Mouse (Mus musculus): ENCODE data around the gene Crabp1. TPM values are rescaled to one million over a fixed set of nuclear protein-coding genes. Genes with fewer than 3 reads are reported as not detected.
A peak's percentile ranks its signal among the peaks of the same experiment; 100 is the strongest.

The Crabp1 gene
- polyA plus RNA-seq, 1 experiment from 2014 or later = 1,232 TPM

- H3K4me2 ChIP-seq (replicated peaks; ENCODE audit: low read depth, low read length) = no peak overlapping the region; the same call in 1 of the 2 replicates
- no peak overlapping the region for H3K9ac ChIP-seq (ENCODE audit: low read depth, low read length)
- WGBS = 27% methylated on average over 11 of the region's 11 CpGs
- ATAC-seq (ENCODE audit: low FRiP score) (peak; percentile 53; the same call in 1 of the 2 replicates), DNase-seq (ENCODE audit: low spot score) (no peak)
- H3K4me3 ChIP-seq (ENCODE audit: low read depth, low read length) = no peak overlapping the region
- H3K27me3 ChIP-seq (ENCODE audit: control insufficient read depth, insufficient read depth, low read length) = no peaks in the 10 kb centered on the region; the same call in 1 of the 2 replicates
- peak overlapping the region; percentile 70 for H3K27ac ChIP-seq (ENCODE audit: low read depth, low read length)
- H3K9me3 ChIP-seq (ENCODE audit: control insufficient read depth, low read length) = no peaks in the 10 kb centered on the region
- peaks cover 11% of the 10 kb centered on the region for H3K4me1 ChIP-seq (replicated peaks; ENCODE audit: control insufficient read depth, insufficient read depth, low read length)
- no peaks in the 10 kb centered on the region for H3K36me3 ChIP-seq (ENCODE audit: control insufficient read depth, insufficient read depth, low read length)
Measured at GRCm38 (mm10) chr9:54752944-54753295, 11.6 kb upstream of the Crabp1 start.

- Histone ChIP-seq H3K4me3 (ENCODE audit: low read depth, low read length) (no peak overlapping the region), H3K36me3 (ENCODE audit: control insufficient read depth, insufficient read depth, low read length) (no peaks in the 10 kb centered on the region), H3K9me3 (ENCODE audit: control insufficient read depth, low read length) (no peaks in the 10 kb centered on the region), H3K4me1 (replicated peaks; ENCODE audit: control insufficient read depth, insufficient read depth, low read length) (peaks cover 10% of the 10 kb centered on the region), H3K9ac (ENCODE audit: low read depth, low read length) (no peak overlapping the region), H3K4me2 (replicated peaks; ENCODE audit: low read depth, low read length) (no peak overlapping the region), H3K27me3 (ENCODE audit: control insufficient read depth, insufficient read depth, low read length) (peaks cover 8% of the 10 kb centered on the region), H3K27ac (ENCODE audit: low read depth, low read length) (no peak overlapping the region)
- 10% methylated on average over 6 of the region's 6 CpGs for WGBS
- peak; percentile 45; the same call in 1 of the 2 replicates for ATAC-seq (ENCODE audit: low FRiP score)
- peak; percentile 45 for DNase-seq (ENCODE audit: low spot score)
Measured at GRCm38 (mm10) chr9:54759592-54759991, 5.0 kb upstream of the Crabp1 start.

GRCm38 (mm10) chr9:54764091-54764490 lies 457 bp upstream of the Crabp1 start:
- Histone ChIP-seq H3K9ac (ENCODE audit: low read depth, low read length) (no peak overlapping the region), H3K4me3 (ENCODE audit: low read depth, low read length) (peak overlapping the region; percentile 43; the same call in 1 of the 2 replicates), H3K4me1 (replicated peaks; ENCODE audit: control insufficient read depth, insufficient read depth, low read length) (peaks cover 17% of the 10 kb centered on the region), H3K4me2 (replicated peaks; ENCODE audit: low read depth, low read length) (peak overlapping the region; percentile 55), H3K36me3 (ENCODE audit: control insufficient read depth, insufficient read depth, low read length) (no peaks in the 10 kb centered on the region), H3K9me3 (ENCODE audit: control insufficient read depth, low read length) (no peaks in the 10 kb centered on the region), H3K27ac (ENCODE audit: low read depth, low read length) (no peak overlapping the region), H3K27me3 (ENCODE audit: control insufficient read depth, insufficient read depth, low read length) (peaks cover 20% of the 10 kb centered on the region)
- ATAC-seq (ENCODE audit: low FRiP score) = no peak
- 18% methylated on average over 12 of the region's 12 CpGs for WGBS
- DNase-seq (ENCODE audit: low spot score) = no peak

- H3K9ac ChIP-seq (ENCODE audit: low read depth, low read length) = peak overlapping the region; percentile 61
- peak overlapping the region; percentile 55 for H3K4me2 ChIP-seq (replicated peaks; ENCODE audit: low read depth, low read length)
- WGBS = under 1% methylated on average over 39 of the region's 41 CpGs
- H3K36me3 ChIP-seq (ENCODE audit: control insufficient read depth, insufficient read depth, low read length) = no peaks in the 10 kb centered on the region
- peak overlapping the region; percentile 43 for H3K4me3 ChIP-seq (ENCODE audit: low read depth, low read length)
- peaks cover 11% of the 10 kb centered on the region for H3K4me1 ChIP-seq (replicated peaks; ENCODE audit: control insufficient read depth, insufficient read depth, low read length)
- H3K9me3 ChIP-seq (ENCODE audit: control insufficient read depth, low read length) = no peaks in the 10 kb centered on the region
- H3K27me3 ChIP-seq (ENCODE audit: control insufficient read depth, insufficient read depth, low read length) = peaks cover 20% of the 10 kb centered on the region
- no peak overlapping the region for H3K27ac ChIP-seq (ENCODE audit: low read depth, low read length)
- ATAC-seq (ENCODE audit: low FRiP score) (peak; percentile 34; the same call in 1 of the 2 replicates), DNase-seq (ENCODE audit: low spot score) (peak; percentile 71)
Measured at GRCm38 (mm10) chr9:54765336-54766085, 963 bp downstream of the Crabp1 start.

- H3K27me3 ChIP-seq (ENCODE audit: control insufficient read depth, insufficient read depth, low read length) = peaks cover 7% of the 10 kb centered on the region
- no peaks in the 10 kb centered on the region for H3K9me3 ChIP-seq (ENCODE audit: control insufficient read depth, low read length)
- H3K4me1 ChIP-seq (replicated peaks; ENCODE audit: control insufficient read depth, insufficient read depth, low read length) = peaks cover 4% of the 10 kb centered on the region; the same call in 1 of the 2 replicates
- no peaks in the 10 kb centered on the region for H3K36me3 ChIP-seq (ENCODE audit: control insufficient read depth, insufficient read depth, low read length)
- no peak overlapping the region for H3K27ac ChIP-seq (ENCODE audit: low read depth, low read length)
- 62% methylated on average over 11 of the region's 11 CpGs for WGBS
- ATAC-seq (ENCODE audit: low FRiP score) = no peak
- H3K4me2 ChIP-seq (replicated peaks; ENCODE audit: low read depth, low read length) = no peak overlapping the region
- H3K4me3 ChIP-seq (ENCODE audit: low read depth, low read length) = no peak overlapping the region
- no peak overlapping the region for H3K9ac ChIP-seq (ENCODE audit: low read depth, low read length)
- DNase-seq (ENCODE audit: low spot score) = no peak
Measured at GRCm38 (mm10) chr9:54770140-54770780, 5.7 kb downstream of the Crabp1 start.

GRCm38 (mm10) chr9:54776451-54776982 lies 12.0 kb downstream of the Crabp1 start:
- Histone ChIP-seq H3K9ac (ENCODE audit: low read depth, low read length) (no peak overlapping the region), H3K4me3 (ENCODE audit: low read depth, low read length) (no peak overlapping the region), H3K27ac (ENCODE audit: low read depth, low read length) (no peak overlapping the region), H3K4me1 (replicated peaks; ENCODE audit: control insufficient read depth, insufficient read depth, low read length) (no peaks in the 10 kb centered on the region), H3K27me3 (ENCODE audit: control insufficient read depth, insufficient read depth, low read length) (no peaks in the 10 kb centered on the region), H3K4me2 (replicated peaks; ENCODE audit: low read depth, low read length) (no peak overlapping the region), H3K36me3 (ENCODE audit: control insufficient read depth, insufficient read depth, low read length) (no peaks in the 10 kb centered on the region), H3K9me3 (ENCODE audit: control insufficient read depth, low read length) (no peaks in the 10 kb centered on the region)
- DNase-seq (ENCODE audit: low spot score) = no peak
- no peak for ATAC-seq (ENCODE audit: low FRiP score)
- 93% methylated on average over 13 of the region's 13 CpGs for WGBS

GRCm38 (mm10) chr9:54779280-54779679 lies 14.7 kb downstream of the Crabp1 start:
- no peak overlapping the region for H3K27ac ChIP-seq (ENCODE audit: low read depth, low read length)
- no peaks in the 10 kb centered on the region for H3K27me3 ChIP-seq (ENCODE audit: control insufficient read depth, insufficient read depth, low read length)
- H3K9ac ChIP-seq (ENCODE audit: low read depth, low read length) = no peak overlapping the region
- ATAC-seq (ENCODE audit: low FRiP score) = no peak
- no peak for DNase-seq (ENCODE audit: low spot score)
- 87% methylated on average over 8 of the region's 8 CpGs for WGBS
- no peaks in the 10 kb centered on the region for H3K9me3 ChIP-seq (ENCODE audit: control insufficient read depth, low read length)
- no peaks in the 10 kb centered on the region for H3K36me3 ChIP-seq (ENCODE audit: control insufficient read depth, insufficient read depth, low read length)
- H3K4me3 ChIP-seq (ENCODE audit: low read depth, low read length) = no peak overlapping the region
- H3K4me1 ChIP-seq (replicated peaks; ENCODE audit: control insufficient read depth, insufficient read depth, low read length) = no peaks in the 10 kb centered on the region
- no peak overlapping the region for H3K4me2 ChIP-seq (replicated peaks; ENCODE audit: low read depth, low read length)

GRCm38 (mm10) chr9:54782504-54782903 lies 18.0 kb downstream of the Crabp1 start:
- Histone ChIP-seq H3K4me1 (replicated peaks; ENCODE audit: control insufficient read depth, insufficient read depth, low read length) (no peaks in the 10 kb centered on the region), H3K4me3 (ENCODE audit: low read depth, low read length) (no peak overlapping the region), H3K27me3 (ENCODE audit: control insufficient read depth, insufficient read depth, low read length) (no peaks in the 10 kb centered on the region), H3K36me3 (ENCODE audit: control insufficient read depth, insufficient read depth, low read length) (no peaks in the 10 kb centered on the region), H3K9me3 (ENCODE audit: control insufficient read depth, low read length) (no peaks in the 10 kb centered on the region), H3K9ac (ENCODE audit: low read depth, low read length) (no peak overlapping the region), H3K27ac (ENCODE audit: low read depth, low read length) (no peak overlapping the region), H3K4me2 (replicated peaks; ENCODE audit: low read depth, low read length) (no peak overlapping the region)
- DNase-seq (ENCODE audit: low spot score) (no peak), ATAC-seq (ENCODE audit: low FRiP score) (no peak)
- WGBS = 59% methylated on average over 15 of the region's 15 CpGs
